Comparison of ENCODE assay signal across 13 mouse cellular contexts in the genomic region with DNA sequence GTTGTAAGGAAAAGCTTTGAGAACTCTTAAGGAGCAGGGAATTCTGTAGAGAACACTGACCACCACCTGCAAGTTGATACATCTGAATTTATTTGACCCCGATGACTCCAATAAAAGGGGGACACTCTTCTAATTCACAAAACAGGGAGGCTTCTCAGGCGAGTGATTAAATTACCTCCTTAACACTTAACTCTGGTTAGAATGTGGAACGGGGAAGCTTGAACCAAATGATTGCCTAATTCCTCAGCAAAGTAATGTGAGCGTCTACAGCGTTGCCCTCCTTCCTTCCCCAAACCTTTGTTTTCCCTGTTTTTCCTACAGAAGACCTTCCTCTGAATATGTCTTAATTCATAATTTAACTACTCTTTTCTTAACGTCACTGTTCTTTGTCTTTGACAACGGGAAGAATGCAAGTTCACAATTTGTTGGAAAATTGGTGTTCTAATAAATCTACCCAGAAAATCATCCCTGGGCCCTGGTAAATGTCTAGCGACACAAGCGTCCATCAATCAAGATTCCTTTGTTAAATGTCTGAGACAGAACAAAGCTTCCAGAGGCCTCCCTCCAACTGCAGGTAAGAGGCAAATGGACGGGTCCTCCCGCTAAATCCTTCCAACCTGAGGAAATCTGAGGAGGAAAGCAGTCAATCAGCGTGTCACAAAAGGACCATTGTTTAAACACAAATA.
DNase-seq lines count a peak whose midpoint lies in the region; ATAC-seq and TF ChIP-seq lines count a peak whose summit lies in the region.
"Had no signal": no experiment of that assay in that cellular context is flagged by ENCODE, and none has a peak within 500 bp of the region (broad histone marks: within the 10 kb centered on the region; RNA-seq: fewer than 3 reads in every experiment).

No protein-coding gene starts in this region.

- 23% methylated on average over 12 of the region's 12 CpGs for WGBS in hindbrain, embryonic 12.5 days
- WGBS in hindbrain, embryonic 16.5 days = 25% methylated on average over 12 of the region's 12 CpGs
- 21% methylated on average over 12 of the region's 12 CpGs for WGBS in hindbrain, embryonic 15.5 days
- WGBS in midbrain, postnatal 0 days = 33% methylated on average over 12 of the region's 12 CpGs

- H3K27me3 ChIP-seq in hindbrain, embryonic 12.5 days = no peaks in the 10 kb centered on the region
- H3K27me3 ChIP-seq in hindbrain, embryonic 16.5 days (replicated peaks; ENCODE audit: control insufficient read depth, insufficient read depth, low read length) = no peaks in the 10 kb centered on the region
- no peaks in the 10 kb centered on the region for H3K27me3 ChIP-seq in hindbrain, embryonic 15.5 days
- H3K27me3 ChIP-seq in midbrain, postnatal 0 days (ENCODE audit: insufficient read depth, low read length) = no peaks in the 10 kb centered on the region

- H3K9ac ChIP-seq in hindbrain, embryonic 12.5 days = no peak overlapping the region
- no peak overlapping the region for H3K9ac ChIP-seq in hindbrain, embryonic 16.5 days (ENCODE audit: low read depth, low read length)
- no peak overlapping the region for H3K9ac ChIP-seq in hindbrain, embryonic 15.5 days
- H3K9ac ChIP-seq in midbrain, postnatal 0 days (replicated peaks; ENCODE audit: low read length, poor library complexity, severe bottlenecking) = no peak overlapping the region

- no peak overlapping the region for H3K4me3 ChIP-seq in hindbrain, embryonic 12.5 days
- H3K4me3 ChIP-seq in hindbrain, embryonic 16.5 days (ENCODE audit: low read length) = no peak overlapping the region
- no peak overlapping the region for H3K4me3 ChIP-seq in hindbrain, embryonic 15.5 days
- no peak overlapping the region for H3K4me3 ChIP-seq in midbrain, postnatal 0 days (ENCODE audit: low read depth, low read length)
- H3K4me3 ChIP-seq in left cerebral cortex, adult 2 months = no peak overlapping the region
- H3K4me3 ChIP-seq: heart, embryonic 10.5 days had no signal

- peak overlapping the region; percentile 48 for H3K27ac ChIP-seq in hindbrain, embryonic 12.5 days
- no peak overlapping the region for H3K27ac ChIP-seq in hindbrain, embryonic 16.5 days (ENCODE audit: low read depth, low read length)
- H3K27ac ChIP-seq in hindbrain, embryonic 15.5 days (replicated peaks) = no peak overlapping the region
- no peak overlapping the region for H3K27ac ChIP-seq in midbrain, postnatal 0 days (ENCODE audit: low read depth, low read length)
- no peak overlapping the region for H3K27ac ChIP-seq in left cerebral cortex, adult 2 months

- ATAC-seq in hindbrain, embryonic 12.5 days (ENCODE audit: low FRiP score) = no peak
- no peak for ATAC-seq in hindbrain, embryonic 16.5 days
- peak; percentile 36; the same call in 1 of the 2 replicates for ATAC-seq in hindbrain, embryonic 15.5 days (ENCODE audit: low FRiP score, low read depth)
- ATAC-seq in midbrain, postnatal 0 days (ENCODE audit: low FRiP score) = no peak

- TF ChIP-seq CTCF in midbrain, postnatal 0 days (IDR thresholded peaks at IDR 0.05) = no peak
- no peak for TF ChIP-seq CTCF in left cerebral cortex, adult 2 months (IDR thresholded peaks at IDR 0.05)

- intact Hi-C loops in left cerebral cortex, adult 2 months (cut with DNase I) = no loop called here

- H3K36me3 ChIP-seq in hindbrain, embryonic 12.5 days = no peaks in the 10 kb centered on the region
- H3K36me3 ChIP-seq in hindbrain, embryonic 16.5 days (ENCODE audit: control insufficient read depth, insufficient read depth, low read length) = no peaks in the 10 kb centered on the region
- H3K36me3 ChIP-seq in hindbrain, embryonic 15.5 days = no peaks in the 10 kb centered on the region
- H3K36me3 ChIP-seq in midbrain, postnatal 0 days (ENCODE audit: insufficient read depth, low read length) = no peaks in the 10 kb centered on the region
- H3K36me3 ChIP-seq: heart, embryonic 10.5 days had no signal

- peaks cover 14% of the 10 kb centered on the region for H3K4me1 ChIP-seq in hindbrain, embryonic 12.5 days
- no peaks in the 10 kb centered on the region for H3K4me1 ChIP-seq in hindbrain, embryonic 16.5 days (ENCODE audit: control insufficient read depth, insufficient read depth, low read depth, low read length)
- H3K4me1 ChIP-seq in hindbrain, embryonic 15.5 days (replicated peaks) = peaks cover 6% of the 10 kb centered on the region
- H3K4me1 ChIP-seq in midbrain, postnatal 0 days (ENCODE audit: insufficient read depth, low read length) = no peaks in the 10 kb centered on the region

- no peaks in the 10 kb centered on the region for H3K9me3 ChIP-seq in hindbrain, embryonic 12.5 days (replicated peaks)
- no peaks in the 10 kb centered on the region for H3K9me3 ChIP-seq in hindbrain, embryonic 16.5 days (ENCODE audit: control insufficient read depth, low read length)
- H3K9me3 ChIP-seq in hindbrain, embryonic 15.5 days = no peaks in the 10 kb centered on the region
- H3K9me3 ChIP-seq in midbrain, postnatal 0 days (ENCODE audit: low read length) = no peaks in the 10 kb centered on the region
- H3K9me3 ChIP-seq: heart, embryonic 10.5 days had no signal

- peak; percentile 56 for DNase-seq in embryo, embryonic 11 days
- DNase-seq in midbrain, postnatal 0 days (ENCODE audit: low spot score) = no peak
- DNase-seq in adipocyte (ENCODE audit: low spot score) = no peak
- no peak for DNase-seq in left cerebral cortex, adult 2 months (ENCODE audit: extremely low spot score in 1 of 2, low spot score in 2 of 2)
- no peak for DNase-seq in natural killer cell, adult 2 months (ENCODE audit: low spot score in 2 of 2)
- DNase-seq: cerebellum, adult 8-10 months; layer of hippocampus, adult 9-11 months; lung, postnatal 14 days; right cerebral cortex, adult 18-20 months had no signal

- no peak overlapping the region for H3K4me2 ChIP-seq in hindbrain, embryonic 12.5 days (replicated peaks)
- H3K4me2 ChIP-seq in hindbrain, embryonic 16.5 days (ENCODE audit: low read length) = no peak overlapping the region
- no peak overlapping the region for H3K4me2 ChIP-seq in hindbrain, embryonic 15.5 days
- H3K4me2 ChIP-seq in midbrain, postnatal 0 days (ENCODE audit: low read depth, low read length, poor library complexity, severe bottlenecking) = peak overlapping the region; percentile 15; the same call in 1 of the 2 replicates
